Mouse (Mus musculus): ENCODE results near the gene Tceal1. TPM values are rescaled to one million over a fixed set of nuclear protein-coding genes. Genes with fewer than 3 reads are reported as not detected.

Gene Tceal1
- polyA plus RNA-seq (2014; fragmentation: Illumina TruSeq; extraction: RNeasy Lipid Tissue Mini Kit (QIAGEN cat#74804); ENCODE audit: insufficient read depth, low read depth, low replicate concordance): 6.7 TPM

DNA sequence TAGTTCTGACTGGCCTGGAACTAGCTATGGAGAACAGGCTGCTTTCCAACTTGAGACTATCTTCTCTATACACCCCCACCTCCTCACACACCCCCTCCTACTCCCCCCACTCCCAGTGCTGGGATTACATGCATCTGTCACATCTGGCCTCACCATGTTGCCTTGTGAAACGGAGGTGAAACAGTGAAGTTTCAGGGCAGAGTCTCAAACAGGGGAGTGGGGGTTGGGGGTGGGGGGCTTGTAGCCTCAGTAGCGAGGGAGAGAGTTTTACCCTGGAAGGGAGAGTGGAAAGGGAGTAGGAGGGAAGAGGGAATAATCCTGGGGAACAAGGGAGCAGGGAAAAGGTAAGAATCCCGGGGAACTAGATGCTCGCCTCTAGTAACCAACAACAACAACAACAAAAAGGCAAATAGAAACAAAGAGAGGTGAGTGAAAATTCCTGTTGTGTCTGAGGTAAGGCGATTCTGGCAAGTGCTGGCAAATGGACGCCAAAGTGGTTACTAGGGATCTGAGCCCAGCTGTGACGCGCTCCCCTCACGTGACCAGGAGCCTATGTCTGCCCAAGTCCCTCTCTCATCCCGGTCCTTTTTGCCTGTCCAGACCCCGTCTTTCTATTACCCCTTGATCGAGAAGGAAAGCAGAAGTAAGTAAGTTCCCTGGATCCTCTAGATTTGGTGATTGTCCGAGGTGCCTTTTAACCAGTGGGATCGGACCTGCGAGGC is at the start of gene Tceal1:
TSS of gene Tceal1 (plus strand) at position 537 of the 722 bp plus-strand sequence.

DNA sequence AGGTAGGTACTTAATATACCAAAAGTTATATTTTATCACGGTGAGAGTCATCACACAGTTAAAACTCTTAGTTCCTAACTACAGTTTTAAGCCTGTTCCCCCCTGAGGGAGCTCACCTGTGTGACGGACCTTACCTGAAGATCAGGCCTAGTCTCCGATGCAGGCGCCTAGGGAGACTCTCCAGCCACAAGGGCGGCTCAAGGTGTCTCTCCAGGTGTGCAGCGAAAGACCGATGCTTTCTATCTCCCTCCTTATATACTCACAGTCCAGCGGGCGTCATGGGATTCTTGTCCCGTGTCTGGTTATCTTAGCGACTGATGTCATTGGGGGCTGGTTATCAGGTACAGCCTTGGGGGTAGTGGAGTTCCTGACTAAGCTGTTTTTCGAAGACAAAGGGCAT is 35.7 kb downstream of the Tceal1 start, which contains the start of gene Morf4l2:
TSS of gene Morf4l2 (minus strand) at position 232 of the 400 bp plus-strand sequence.

Other genes starting within 250 kb of the Tceal1 start
- gene Kir3dl1, start 190.0 kb upstream of the Tceal1 start, polyA plus RNA-seq (2014; fragmentation: Illumina TruSeq; extraction: RNeasy Lipid Tissue Mini Kit (QIAGEN cat#74804); ENCODE audit: insufficient read depth, low read depth, low replicate concordance): not detected
- not detected for gene Kir3dl2, start 163.9 kb upstream of the Tceal1 start, polyA plus RNA-seq (2014; fragmentation: Illumina TruSeq; extraction: RNeasy Lipid Tissue Mini Kit (QIAGEN cat#74804); ENCODE audit: insufficient read depth, low read depth, low replicate concordance)
- gene Tceal3, start 117.1 kb upstream of the Tceal1 start, polyA plus RNA-seq (2014; fragmentation: Illumina TruSeq; extraction: RNeasy Lipid Tissue Mini Kit (QIAGEN cat#74804); ENCODE audit: insufficient read depth, low read depth, low replicate concordance): 3.0 TPM
- gene Morf4l2, start 35.7 kb downstream of the Tceal1 start, polyA plus RNA-seq (2014; fragmentation: Illumina TruSeq; extraction: RNeasy Lipid Tissue Mini Kit (QIAGEN cat#74804); ENCODE audit: insufficient read depth, low read depth, low replicate concordance): 114 TPM
- not detected for gene Glra4, start 72.2 kb downstream of the Tceal1 start, polyA plus RNA-seq (2014; fragmentation: Illumina TruSeq; extraction: RNeasy Lipid Tissue Mini Kit (QIAGEN cat#74804); ENCODE audit: insufficient read depth, low read depth, low replicate concordance)
- 1.5 TPM for gene Plp1, start 114.7 kb downstream of the Tceal1 start, polyA plus RNA-seq (2014; fragmentation: Illumina TruSeq; extraction: RNeasy Lipid Tissue Mini Kit (QIAGEN cat#74804); ENCODE audit: insufficient read depth, low read depth, low replicate concordance)
- not detected for gene Rab9b, start 160.8 kb downstream of the Tceal1 start, polyA plus RNA-seq (2014; fragmentation: Illumina TruSeq; extraction: RNeasy Lipid Tissue Mini Kit (QIAGEN cat#74804); ENCODE audit: insufficient read depth, low read depth, low replicate concordance)
- gene H2bfm, start 219.3 kb downstream of the Tceal1 start, polyA plus RNA-seq (2014; fragmentation: Illumina TruSeq; extraction: RNeasy Lipid Tissue Mini Kit (QIAGEN cat#74804); ENCODE audit: insufficient read depth, low read depth, low replicate concordance): not detected